Mouse (Mus musculus): Measurements from ENCODE around the gene Ddx54. TPM values are rescaled to one million over a fixed set of nuclear protein-coding genes. Genes with fewer than 3 reads are reported as not detected.
A peak's percentile ranks its signal among the peaks of the same experiment; 100 is the strongest.

Gene Ddx54
- polyA plus RNA-seq, 1 experiment from 2014 or later: 34.8 TPM

- no peaks in the 10 kb centered on the region for H3K4me1 ChIP-seq (replicated peaks; ENCODE audit: insufficient read depth, low read length)
- peak; percentile 79 for DNase-seq (ENCODE audit: low spot score)
- no peaks in the 10 kb centered on the region for H3K27me3 ChIP-seq (ENCODE audit: insufficient read depth, low read length)
- WGBS: 72% methylated on average over 18 of the region's 18 CpGs
- no peak overlapping the region for H3K9ac ChIP-seq (ENCODE audit: low read depth, low read length)
- no peak overlapping the region; the same call in 1 of the 2 replicates for H3K27ac ChIP-seq
- H3K4me2 ChIP-seq (ENCODE audit: low read length): no peak overlapping the region
- ATAC-seq (replicated peaks; ENCODE audit: low FRiP score, low read depth): peak; percentile 16; the same call in 1 of the 2 replicates
- H3K9me3 ChIP-seq (replicated peaks; ENCODE audit: low read length): no peaks in the 10 kb centered on the region
- H3K4me3 ChIP-seq (replicated peaks; ENCODE audit: low read depth, low read length): no peak overlapping the region
- peaks cover 79% of the 10 kb centered on the region for H3K36me3 ChIP-seq (ENCODE audit: insufficient read depth, low read length)
- TF ChIP-seq CTCF (IDR thresholded peaks at IDR 0.05; ENCODE audit: low read depth): peak; percentile 99
These were observed 8.0 kb downstream of the Ddx54 start for GRCm38 (mm10) chr5:120620375-120621077.

DNA sequence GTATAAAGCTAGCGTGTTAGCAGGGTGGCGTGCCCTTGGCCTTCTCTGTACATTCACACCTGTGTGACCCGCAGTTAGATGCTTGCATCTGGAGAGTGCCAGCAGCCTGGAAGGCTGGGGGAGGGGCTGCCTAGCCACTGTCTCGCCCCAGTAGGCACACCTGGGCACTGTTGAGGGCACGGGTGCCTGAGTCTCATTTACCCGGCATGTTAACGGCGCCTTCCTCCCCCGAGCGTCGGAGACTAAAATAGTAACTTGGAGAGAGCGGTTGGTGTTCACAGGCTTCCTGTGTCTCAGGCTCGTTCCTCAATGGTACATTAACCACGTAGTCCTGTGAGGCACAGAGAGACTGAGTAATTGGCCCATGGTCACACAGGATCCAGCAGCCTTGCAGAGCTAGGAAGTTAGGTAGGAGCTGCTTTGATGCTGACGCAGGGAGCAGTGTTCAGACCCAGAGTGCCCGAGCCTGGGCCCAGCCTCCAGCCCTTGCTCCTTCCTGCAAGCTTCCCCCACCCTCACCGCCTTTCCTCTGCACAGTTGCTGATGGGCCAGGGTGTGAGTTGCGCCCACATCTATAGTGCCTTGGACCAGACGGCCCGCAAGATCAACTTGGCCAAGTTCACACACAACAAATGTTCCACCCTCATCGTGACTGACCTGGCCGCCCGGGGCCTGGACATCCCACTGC lies 8.7 kb downstream of the Ddx54 start:
- DNase-seq (ENCODE audit: low spot score) (peak; percentile 24), ATAC-seq (replicated peaks; ENCODE audit: low FRiP score, low read depth) (peak; percentile 31; the same call in 1 of the 2 replicates)
- H3K4me3 ChIP-seq (replicated peaks; ENCODE audit: low read depth, low read length): no peak overlapping the region
- H3K36me3 ChIP-seq (ENCODE audit: insufficient read depth, low read length): peaks cover 85% of the 10 kb centered on the region
- 70% methylated on average over 23 of the region's 23 CpGs for WGBS
- no peak overlapping the region for H3K4me2 ChIP-seq (ENCODE audit: low read length)
- H3K9me3 ChIP-seq (replicated peaks; ENCODE audit: low read length): no peaks in the 10 kb centered on the region
- H3K9ac ChIP-seq (ENCODE audit: low read depth, low read length): no peak overlapping the region
- H3K27me3 ChIP-seq (ENCODE audit: insufficient read depth, low read length): no peaks in the 10 kb centered on the region
- H3K27ac ChIP-seq: no peak overlapping the region; the same call in 1 of the 2 replicates
- H3K4me1 ChIP-seq (replicated peaks; ENCODE audit: insufficient read depth, low read length): no peaks in the 10 kb centered on the region
- no peak for TF ChIP-seq CTCF (IDR thresholded peaks at IDR 0.05; ENCODE audit: low read depth)

- Histone ChIP-seq H3K9ac (ENCODE audit: low read depth, low read length) (no peak overlapping the region), H3K27me3 (ENCODE audit: insufficient read depth, low read length) (no peaks in the 10 kb centered on the region), H3K36me3 (ENCODE audit: insufficient read depth, low read length) (peaks cover 86% of the 10 kb centered on the region), H3K4me1 (replicated peaks; ENCODE audit: insufficient read depth, low read length) (no peaks in the 10 kb centered on the region), H3K27ac (no peak overlapping the region), H3K4me2 (ENCODE audit: low read length) (no peak overlapping the region), H3K9me3 (replicated peaks; ENCODE audit: low read length) (no peaks in the 10 kb centered on the region), H3K4me3 (replicated peaks; ENCODE audit: low read depth, low read length) (no peak overlapping the region)
- DNase-seq (ENCODE audit: low spot score) (no peak), ATAC-seq (replicated peaks; ENCODE audit: low FRiP score, low read depth) (no peak)
- WGBS: 90% methylated on average over 10 of the region's 10 CpGs
- TF ChIP-seq CTCF (IDR thresholded peaks at IDR 0.05; ENCODE audit: low read depth): no peak
These were observed 9.3 kb downstream of the Ddx54 start for GRCm38 (mm10) chr5:120621846-120622197.

- ATAC-seq (replicated peaks; ENCODE audit: low FRiP score, low read depth) (no peak), DNase-seq (ENCODE audit: low spot score) (peak; percentile 28)
- Histone ChIP-seq H3K9ac (ENCODE audit: low read depth, low read length) (no peak overlapping the region), H3K27ac (no peak overlapping the region), H3K36me3 (ENCODE audit: insufficient read depth, low read length) (peaks cover 86% of the 10 kb centered on the region), H3K4me3 (replicated peaks; ENCODE audit: low read depth, low read length) (no peak overlapping the region), H3K27me3 (ENCODE audit: insufficient read depth, low read length) (no peaks in the 10 kb centered on the region), H3K4me1 (replicated peaks; ENCODE audit: insufficient read depth, low read length) (no peaks in the 10 kb centered on the region), H3K4me2 (ENCODE audit: low read length) (no peak overlapping the region), H3K9me3 (replicated peaks; ENCODE audit: low read length) (no peaks in the 10 kb centered on the region)
- WGBS: 64% methylated on average over 5 of the region's 5 CpGs
- no peak for TF ChIP-seq CTCF (IDR thresholded peaks at IDR 0.05; ENCODE audit: low read depth)
These were observed 9.8 kb downstream of the Ddx54 start for GRCm38 (mm10) chr5:120622198-120622851.

GRCm38 (mm10) chr5:120624427-120624826 lies 11.9 kb downstream of the Ddx54 start:
- H3K27ac ChIP-seq: no peak overlapping the region
- DNase-seq (ENCODE audit: low spot score) (no peak), ATAC-seq (replicated peaks; ENCODE audit: low FRiP score, low read depth) (no peak)
- H3K27me3 ChIP-seq (ENCODE audit: insufficient read depth, low read length): no peaks in the 10 kb centered on the region
- H3K9ac ChIP-seq (ENCODE audit: low read depth, low read length): no peak overlapping the region
- H3K4me3 ChIP-seq (replicated peaks; ENCODE audit: low read depth, low read length): no peak overlapping the region
- H3K36me3 ChIP-seq (ENCODE audit: insufficient read depth, low read length): peaks cover 70% of the 10 kb centered on the region
- 87% methylated on average over 10 of the region's 10 CpGs for WGBS
- no peak overlapping the region for H3K4me2 ChIP-seq (ENCODE audit: low read length)
- no peak for TF ChIP-seq CTCF (IDR thresholded peaks at IDR 0.05; ENCODE audit: low read depth)
- H3K4me1 ChIP-seq (replicated peaks; ENCODE audit: insufficient read depth, low read length): no peaks in the 10 kb centered on the region
- H3K9me3 ChIP-seq (replicated peaks; ENCODE audit: low read length): no peaks in the 10 kb centered on the region

- no peak for TF ChIP-seq CTCF (IDR thresholded peaks at IDR 0.05; ENCODE audit: low read depth)
- DNase-seq (ENCODE audit: low spot score) (peak; percentile 71), ATAC-seq (replicated peaks; ENCODE audit: low FRiP score, low read depth) (peak; percentile 71)
- Histone ChIP-seq H3K27ac (no peak overlapping the region), H3K36me3 (ENCODE audit: insufficient read depth, low read length) (peaks cover 57% of the 10 kb centered on the region), H3K4me2 (ENCODE audit: low read length) (no peak overlapping the region), H3K4me1 (replicated peaks; ENCODE audit: insufficient read depth, low read length) (no peaks in the 10 kb centered on the region), H3K27me3 (ENCODE audit: insufficient read depth, low read length) (no peaks in the 10 kb centered on the region; the same call in 1 of the 2 replicates), H3K9ac (ENCODE audit: low read depth, low read length) (no peak overlapping the region), H3K4me3 (replicated peaks; ENCODE audit: low read depth, low read length) (no peak overlapping the region), H3K9me3 (replicated peaks; ENCODE audit: low read length) (no peaks in the 10 kb centered on the region)
- WGBS: 47% methylated on average over 19 of the region's 19 CpGs
These were observed 13.9 kb downstream of the Ddx54 start for GRCm38 (mm10) chr5:120626399-120626798.
